Mouse (Mus musculus) kidney, embryonic 14.5 days (tissue): Measurements from ENCODE around the gene Gng2. TPM values are rescaled to one million over a fixed set of nuclear protein-coding genes. Genes with fewer than 3 reads are reported as not detected.
"Not testable (repeated sequence)": the region's sequence is repeated elsewhere in the genome, so short reads cannot be mapped to it uniquely, and the experiment has no call there.

Experiments
- ATAC-seq: fragments of 200-750 bp; cut with Nextera tagmentation; 2 replicates; pipeline ENCODE4 v1.8.0; 2017; ENCODE audit warnings: moderate number of reproducible peaks, mild to moderate bottlenecking, moderate TSS enrichment, moderate library complexity; ENCODE audit not compliant: low FRiP score, low TSS enrichment
- H3K27ac ChIP-seq: fragments of 300-500 bp; sonication (generic); 2 replicates; pipeline ENCODE4 v1.5.1; 2014; ENCODE audit warnings: low read depth, mild to moderate bottlenecking, low read length, moderate library complexity, mixed read lengths
- H3K27me3 ChIP-seq: fragments of 300-500 bp; sonication (generic); 2 replicates; pipeline ENCODE4 v1.6.1; 2014; ENCODE audit warnings: mild to moderate bottlenecking, low read length; ENCODE audit not compliant: control insufficient read depth, insufficient read depth
- H3K36me3 ChIP-seq: fragments of 300-500 bp; sonication (generic); 2 replicates; pipeline ENCODE4 v1.6.1; 2014; ENCODE audit warnings: low read length, mixed read lengths; ENCODE audit not compliant: control insufficient read depth, insufficient read depth
- H3K4me1 ChIP-seq: fragments of 300-500 bp; sonication (generic); 2 replicates; pipeline ENCODE4 v1.6.1; 2014; ENCODE audit warnings: low read length, mixed read lengths; ENCODE audit not compliant: control insufficient read depth, insufficient read depth
- H3K4me2 ChIP-seq: fragments of 300-500 bp; sonication (generic); replicated peaks from 2 replicates; pipeline ENCODE4 v1.6.1; 2014; ENCODE audit warnings: low read depth, mild to moderate bottlenecking, low read length
- H3K4me3 ChIP-seq: fragments of 300-500 bp; sonication (generic); 2 replicates; pipeline ENCODE4 v1.5.1; 2014; ENCODE audit warnings: mild to moderate bottlenecking, low read length
- H3K9ac ChIP-seq: fragments of 300-500 bp; sonication (generic); 2 replicates; pipeline ENCODE4 v1.6.1; 2014; ENCODE audit warnings: low read depth, mild to moderate bottlenecking, low read length, moderate library complexity
- H3K9me3 ChIP-seq: fragments of 300-500 bp; sonication (generic); 2 replicates; pipeline ENCODE4 v1.6.1; 2016; ENCODE audit warnings: low read length; ENCODE audit not compliant: control insufficient read depth
- WGBS: fragments of 180-500 bp; shearing (Covaris S2); extraction: QIAGEN DNeasy Blood & Tissue Kit; methylation state at CpG from one replicate; pipeline ENCODE4 v1.1.7; 2014; 5-methylcytosine and 5-hydroxymethylcytosine counted together
- polyA plus RNA-seq: library from polyadenylated mRNA; unstranded; fragments of >200 nt; fragmentation: Nextera tagmentation; extraction: Ambion mirVana; gene quantifications from 2 replicates; pipeline ENCODE4 v1.2.1, GENCODE M21; 2014

The Gng2 gene
- polyA plus RNA-seq, 1 experiment from 2014 or later = 52.9 TPM

GRCm38 (mm10) chr14:19865121-19865520 is 112.3 kb downstream of the Gng2 start:
- not testable (repeated sequence) for H3K9ac ChIP-seq, H3K4me3 ChIP-seq, H3K9me3 ChIP-seq, H3K36me3 ChIP-seq, H3K4me2 ChIP-seq, ATAC-seq, H3K4me1 ChIP-seq, H3K27me3 ChIP-seq, H3K27ac ChIP-seq
- 85% methylated on average over 9 of the region's 9 CpGs for WGBS

- no peaks in the 10 kb centered on the region for H3K9me3 ChIP-seq
- H3K9ac ChIP-seq = no peak overlapping the region
- no peaks in the 10 kb centered on the region for H3K27me3 ChIP-seq
- no peaks in the 10 kb centered on the region for H3K36me3 ChIP-seq
- no peak overlapping the region for H3K4me3 ChIP-seq
- no peak for ATAC-seq
- H3K27ac ChIP-seq = no peak overlapping the region
- WGBS = 80% methylated on average over 8 of the region's 8 CpGs
- H3K4me2 ChIP-seq = no peak overlapping the region
- no peaks in the 10 kb centered on the region for H3K4me1 ChIP-seq
Measured at GRCm38 (mm10) chr14:19861311-19862080, 115.9 kb downstream of the Gng2 start.

- no peak overlapping the region for H3K9ac ChIP-seq
- no peaks in the 10 kb centered on the region for H3K27me3 ChIP-seq
- no peak for ATAC-seq
- H3K27ac ChIP-seq = no peak overlapping the region
- no peak overlapping the region for H3K4me2 ChIP-seq
- no peak overlapping the region for H3K4me3 ChIP-seq
- H3K9me3 ChIP-seq = no peaks in the 10 kb centered on the region
- H3K4me1 ChIP-seq = no peaks in the 10 kb centered on the region
- 94% methylated on average over 4 of the region's 4 CpGs for WGBS
- no peaks in the 10 kb centered on the region for H3K36me3 ChIP-seq
Measured at GRCm38 (mm10) chr14:19860281-19860680, 117.1 kb downstream of the Gng2 start.

- 47% methylated on average over 8 of the region's 8 CpGs for WGBS
- Histone ChIP-seq H3K9ac (no peak overlapping the region), H3K27ac (no peak overlapping the region), H3K36me3 (no peaks in the 10 kb centered on the region), H3K4me3 (no peak overlapping the region), H3K4me2 (no peak overlapping the region), H3K9me3 (no peaks in the 10 kb centered on the region), H3K27me3 (no peaks in the 10 kb centered on the region), H3K4me1 (no peaks in the 10 kb centered on the region)
- ATAC-seq = no peak
Measured at GRCm38 (mm10) chr14:19858808-19859776, 118.3 kb downstream of the Gng2 start.

GRCm38 (mm10) chr14:19858279-19858678 is 119.1 kb downstream of the Gng2 start:
- no peak for ATAC-seq
- WGBS = 79% methylated on average over 2 of the region's 2 CpGs
- no peak overlapping the region for H3K4me3 ChIP-seq

GRCm38 (mm10) chr14:19853471-19853870 is 124.0 kb downstream of the Gng2 start:
- WGBS = 66% methylated on average over 3 of the region's 3 CpGs
- no peak for ATAC-seq
- no peak overlapping the region for H3K4me2 ChIP-seq
- no peaks in the 10 kb centered on the region for H3K36me3 ChIP-seq
- no peaks in the 10 kb centered on the region for H3K4me1 ChIP-seq
- no peak overlapping the region for H3K9ac ChIP-seq
- H3K27me3 ChIP-seq = no peaks in the 10 kb centered on the region
- H3K4me3 ChIP-seq = no peak overlapping the region
- H3K9me3 ChIP-seq = no peaks in the 10 kb centered on the region
- H3K27ac ChIP-seq = no peak overlapping the region

More at GRCm38 (mm10) chr14:19858279-19858678, 119.1 kb downstream of the Gng2 start:
- no peak overlapping the region for H3K9ac ChIP-seq
- no peaks in the 10 kb centered on the region for H3K27me3 ChIP-seq
- no peaks in the 10 kb centered on the region for H3K4me1 ChIP-seq
- no peaks in the 10 kb centered on the region for H3K9me3 ChIP-seq
- H3K36me3 ChIP-seq = no peaks in the 10 kb centered on the region
- no peak overlapping the region for H3K4me2 ChIP-seq
- no peak overlapping the region for H3K27ac ChIP-seq

GRCm38 (mm10) chr14:19839600-19840332 is 137.7 kb downstream of the Gng2 start:
- no peaks in the 10 kb centered on the region for H3K4me1 ChIP-seq
- 26% methylated on average over 15 of the region's 15 CpGs for WGBS
- H3K4me3 ChIP-seq = peak overlapping the region; percentile 5; the same call in 1 of the 2 replicates
- H3K27me3 ChIP-seq = no peaks in the 10 kb centered on the region
- no peaks in the 10 kb centered on the region for H3K9me3 ChIP-seq
- H3K36me3 ChIP-seq = no peaks in the 10 kb centered on the region
- H3K4me2 ChIP-seq = peak overlapping the region; percentile 39
- ATAC-seq = peak; percentile 39; the same call in 1 of the 2 replicates
- no peak overlapping the region for H3K27ac ChIP-seq
- peak overlapping the region; percentile 54; the same call in 1 of the 2 replicates for H3K9ac ChIP-seq

GRCm38 (mm10) chr14:19836289-19836688 is 141.1 kb downstream of the Gng2 start:
- 85% methylated on average over 3 of the region's 3 CpGs for WGBS
- ATAC-seq = no peak
- no peaks in the 10 kb centered on the region for H3K9me3 ChIP-seq
- no peak overlapping the region for H3K4me2 ChIP-seq
- no peaks in the 10 kb centered on the region for H3K36me3 ChIP-seq
- H3K4me1 ChIP-seq = no peaks in the 10 kb centered on the region
- H3K27ac ChIP-seq = no peak overlapping the region
- no peak overlapping the region for H3K9ac ChIP-seq
- H3K4me3 ChIP-seq = no peak overlapping the region
- no peaks in the 10 kb centered on the region for H3K27me3 ChIP-seq
